Mouse (Mus musculus) stomach, adult 2 months (tissue): ENCODE measurements around the gene Rap2c. TPM values are rescaled to one million over a fixed set of nuclear protein-coding genes. Genes with fewer than 3 reads are reported as not detected.

Experiments used
- polyA plus RNA-seq: library from polyadenylated mRNA; depleted of rRNA; stranded (reverse); fragments of >200 nt; gene quantifications from 2 replicates; pipeline ENCODE4 v1.2.3, GENCODE M21; 2012; rRNA removed

The Rap2c gene
- polyA plus RNA-seq: 0.25 and 0.41 TPM in 2 replicates

GRCm38 (mm10) chrX:51017851-51018785 lies at the start of gene Rap2c:
Rap2c (minus strand) TSS chrX:51018018.

Other genes with a start within 250 kb of the Rap2c start
- 1.2 and 1.4 TPM in 2 replicates for gene Stk26, start 177.0 kb downstream of the Rap2c start, polyA plus RNA-seq
- gene Frmd7, start 75.3 kb downstream of the Rap2c start, polyA plus RNA-seq: 0.03 and 0.05 TPM in 2 replicates
- gene Mbnl3, start 188.5 kb upstream of the Rap2c start, polyA plus RNA-seq: 1.5 and 1.8 TPM in 2 replicates